Mouse (Mus musculus): ENCODE measurements around the gene Wipf3. TPM values are rescaled to one million over a fixed set of nuclear protein-coding genes. Genes with fewer than 3 reads are reported as not detected.

Gene Wipf3
- polyA plus RNA-seq (2015; fragmentation: Nextera tagmentation; extraction: Ambion mirVana), result 4.4 and 4.5 TPM in 2 replicates

DNA sequence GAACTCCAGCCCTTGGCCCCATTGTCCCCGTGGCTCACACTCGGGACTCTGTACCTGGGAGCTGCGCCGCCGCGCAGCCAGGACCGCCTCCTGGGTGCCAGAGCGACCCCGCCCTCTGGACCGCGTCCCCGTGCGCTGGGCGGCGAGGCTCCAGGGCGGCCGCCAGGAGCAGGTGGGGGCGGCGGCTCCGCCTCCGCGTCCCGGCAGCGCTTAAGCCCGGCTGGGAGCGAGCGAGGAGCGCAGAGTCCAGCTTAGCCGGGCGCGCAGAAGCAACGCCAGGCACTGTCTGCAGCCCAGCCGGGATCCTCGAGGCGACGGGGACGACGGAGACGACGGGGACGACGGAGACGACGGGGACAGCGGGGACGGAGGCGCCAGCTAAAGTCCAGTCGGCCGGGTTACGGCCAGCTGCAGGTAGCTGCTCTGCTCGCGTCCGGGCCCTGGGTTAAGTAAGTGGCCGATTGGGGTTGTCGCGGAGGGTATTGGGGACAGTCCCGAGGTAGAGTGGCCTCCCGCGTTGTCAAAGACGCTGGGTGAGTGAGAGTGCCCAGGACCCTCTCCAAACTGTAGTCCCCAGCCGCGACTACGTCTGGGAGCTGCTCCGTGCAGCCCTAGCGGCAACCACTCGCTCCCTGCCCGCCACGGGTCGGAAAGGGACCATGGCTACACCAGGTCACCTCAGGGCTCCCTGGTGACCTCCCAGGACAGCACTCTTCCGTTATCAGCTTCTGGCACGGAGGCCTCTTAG lies at the start of gene Wipf3:
Gene Wipf3, plus strand, starts transcription at position 157 of the 748 bp plus-strand sequence.
- peak within 1 kb of the TSS; percentile 66 for H3K4me3 ChIP-seq
- no peaks in the 10 kb centered on the region for H3K9me3 ChIP-seq

DNA sequence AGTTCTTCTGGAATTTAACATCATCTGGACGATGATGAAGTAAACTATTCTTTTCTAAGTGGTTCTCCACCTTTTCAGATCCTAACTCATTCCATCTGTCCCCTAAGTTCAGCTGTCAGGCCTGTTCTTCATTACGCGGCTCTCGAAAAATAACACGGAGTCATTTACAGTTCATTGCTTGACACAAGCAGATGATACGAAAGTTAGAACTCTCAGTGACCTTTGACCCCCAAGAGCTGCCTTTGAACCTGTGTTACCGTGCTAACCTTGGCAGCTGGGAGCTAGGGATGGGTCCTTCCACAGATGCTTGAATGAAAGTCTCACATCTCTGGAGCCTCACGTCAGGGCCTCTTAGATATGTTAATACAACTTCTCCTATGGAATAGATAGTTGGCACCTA lies 46.8 kb upstream of the Wipf3 start:
- no peak overlapping the region for H3K27ac ChIP-seq (replicated peaks)
- WGBS, result 62% methylated on average over 8 of the region's 8 CpGs
- peaks cover 9% of the 10 kb centered on the region; the same call in 1 of the 2 replicates for H3K4me1 ChIP-seq
- H3K9ac ChIP-seq, result no peak overlapping the region
- no peak overlapping the region for H3K4me2 ChIP-seq
- H3K27me3 ChIP-seq (replicated peaks), result no peaks in the 10 kb centered on the region
- no peak for ATAC-seq (ENCODE audit: extremely low read depth, insufficient number of reproducible peaks, low FRiP score, low TSS enrichment)
- H3K36me3 ChIP-seq, result no peaks in the 10 kb centered on the region
- H3K9me3 ChIP-seq, result no peaks in the 10 kb centered on the region
- H3K4me3 ChIP-seq, result no peak overlapping the region

More for the DNA sequence above, at the start of gene Wipf3:
- Histone ChIP-seq H3K9ac (peak within 1 kb of the TSS; percentile 84), H3K27ac (replicated peaks) (peak within 1 kb of the TSS; percentile 63), H3K4me1 (peaks cover 52% of the 10 kb centered on the region), H3K36me3 (no peaks in the 10 kb centered on the region), H3K4me2 (peak within 1 kb of the TSS; percentile 82), H3K27me3 (replicated peaks) (peaks cover 32% of the 10 kb centered on the region)
- WGBS, result under 1% methylated on average over 71 of the region's 71 CpGs
- ATAC-seq (ENCODE audit: extremely low read depth, insufficient number of reproducible peaks, low FRiP score, low TSS enrichment), result peak; percentile 42

DNA sequence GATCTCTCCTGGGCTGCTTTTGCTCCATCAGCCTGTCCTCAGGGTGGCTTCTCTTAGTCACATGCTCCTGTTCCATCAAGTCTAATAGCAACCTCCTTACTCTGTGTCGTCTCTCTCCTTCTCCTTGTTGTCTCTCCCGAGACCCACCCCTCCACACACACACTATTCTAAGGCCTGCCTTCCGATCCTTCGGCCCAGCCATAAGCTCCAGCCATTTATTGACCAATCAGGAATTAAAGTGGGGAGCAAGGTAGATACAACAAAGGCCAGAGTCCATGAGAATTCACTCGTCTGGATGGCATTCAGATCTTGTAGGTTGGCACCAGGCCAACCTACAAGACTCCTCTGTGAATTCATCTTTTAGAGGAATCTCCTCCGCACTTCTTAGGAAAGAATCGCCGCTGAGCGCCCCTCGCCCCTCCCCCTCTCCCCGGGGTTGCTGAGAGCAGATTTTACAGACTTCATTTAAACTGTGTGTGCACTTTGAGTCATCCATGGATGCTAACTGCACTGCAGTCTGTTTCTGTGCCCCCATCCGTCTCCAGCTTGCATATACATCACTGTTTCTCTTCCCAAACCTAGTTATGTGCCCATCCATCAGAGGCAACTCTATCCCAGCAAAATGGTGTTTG lies 45.4 kb upstream of the Wipf3 start:
- no peak for ATAC-seq (ENCODE audit: extremely low read depth, insufficient number of reproducible peaks, low FRiP score, low TSS enrichment)
- Histone ChIP-seq H3K9me3 (no peaks in the 10 kb centered on the region), H3K4me1 (peaks cover 12% of the 10 kb centered on the region; the same call in 1 of the 2 replicates), H3K36me3 (no peaks in the 10 kb centered on the region), H3K9ac (no peak overlapping the region), H3K27ac (replicated peaks) (no peak overlapping the region), H3K27me3 (replicated peaks) (no peaks in the 10 kb centered on the region), H3K4me2 (no peak overlapping the region), H3K4me3 (no peak overlapping the region)
- WGBS, result 62% methylated on average over 12 of the region's 12 CpGs

DNA sequence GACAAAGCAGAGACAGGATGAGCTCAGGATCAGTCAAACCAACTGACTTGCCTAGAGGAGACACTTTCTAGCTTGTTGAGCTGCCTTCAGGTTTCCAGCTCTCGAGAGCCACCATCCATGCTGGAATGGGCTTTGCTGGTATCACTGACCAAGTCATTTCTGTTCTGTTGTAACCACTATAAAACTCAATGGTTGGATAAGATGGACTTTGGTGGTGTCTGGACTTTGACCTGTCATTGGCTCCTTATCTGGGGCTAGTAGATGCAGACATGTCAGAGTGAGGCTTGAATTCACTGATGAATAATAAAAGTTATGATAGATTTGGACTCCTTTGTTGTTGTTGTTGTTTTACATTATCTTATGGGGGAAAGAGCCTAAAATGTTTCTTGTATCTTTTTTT lies 44.6 kb upstream of the Wipf3 start:
- Histone ChIP-seq H3K27ac (replicated peaks) (no peak overlapping the region), H3K4me3 (no peak overlapping the region), H3K27me3 (replicated peaks) (no peaks in the 10 kb centered on the region), H3K36me3 (no peaks in the 10 kb centered on the region), H3K4me1 (peaks cover 12% of the 10 kb centered on the region; the same call in 1 of the 2 replicates), H3K9ac (no peak overlapping the region), H3K4me2 (no peak overlapping the region), H3K9me3 (no peaks in the 10 kb centered on the region)
- ATAC-seq (ENCODE audit: extremely low read depth, insufficient number of reproducible peaks, low FRiP score, low TSS enrichment), result no peak
- whole genome bisulfite sequencing, result 77% methylated on average over 1 of the region's 1 CpGs

DNA sequence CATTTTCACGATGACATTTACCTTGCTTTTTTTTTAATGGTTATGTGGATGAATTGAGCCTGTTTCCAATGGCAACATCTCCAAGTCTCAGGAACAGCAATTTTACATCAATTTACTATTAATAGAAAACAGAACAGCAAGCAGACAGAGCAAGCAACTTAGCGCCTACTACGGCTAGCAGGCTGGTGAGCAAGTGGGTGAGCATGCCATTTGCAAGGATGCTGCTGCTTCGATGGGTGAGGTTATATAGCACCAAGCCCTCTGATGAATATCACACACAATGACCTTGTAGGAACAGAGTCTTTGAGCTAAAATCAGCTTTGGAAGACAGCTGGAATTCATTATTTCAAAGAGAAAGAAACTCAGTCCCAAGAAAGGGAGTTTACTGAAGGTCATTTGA lies 43.0 kb upstream of the Wipf3 start:
- Histone ChIP-seq H3K4me3 (no peak overlapping the region), H3K27ac (replicated peaks) (no peak overlapping the region), H3K4me1 (peaks cover 12% of the 10 kb centered on the region; the same call in 1 of the 2 replicates), H3K9ac (no peak overlapping the region), H3K27me3 (replicated peaks) (no peaks in the 10 kb centered on the region), H3K36me3 (no peaks in the 10 kb centered on the region), H3K4me2 (no peak overlapping the region), H3K9me3 (no peaks in the 10 kb centered on the region)
- WGBS, result 79% methylated on average over 4 of the region's 4 CpGs
- ATAC-seq (ENCODE audit: extremely low read depth, insufficient number of reproducible peaks, low FRiP score, low TSS enrichment), result no peak

DNA sequence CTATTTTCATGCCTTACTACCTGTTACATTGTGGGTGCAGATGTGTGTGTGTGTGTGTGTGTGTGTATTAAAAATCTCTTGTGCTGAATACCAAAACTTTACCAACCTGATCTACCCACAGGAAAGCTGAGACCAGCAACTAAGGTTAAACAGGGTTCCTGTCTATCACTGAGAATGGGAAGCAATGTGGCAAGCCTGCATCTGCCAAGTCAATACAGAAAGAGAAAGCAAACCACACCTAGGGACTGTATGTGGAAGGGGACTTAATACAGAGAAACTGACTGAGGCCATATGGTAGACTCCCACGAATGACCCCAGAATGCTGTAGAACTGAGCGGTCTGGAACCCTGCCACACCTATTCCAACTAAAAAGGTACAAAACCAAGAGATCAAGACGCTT lies 42.4 kb upstream of the Wipf3 start:
- WGBS, result 81% methylated on average over 3 of the region's 3 CpGs
- no peak overlapping the region for H3K4me2 ChIP-seq
- no peak for ATAC-seq (ENCODE audit: extremely low read depth, insufficient number of reproducible peaks, low FRiP score, low TSS enrichment)
- peaks cover 12% of the 10 kb centered on the region; the same call in 1 of the 2 replicates for H3K4me1 ChIP-seq
- H3K9ac ChIP-seq, result no peak overlapping the region
- H3K4me3 ChIP-seq, result no peak overlapping the region
- H3K36me3 ChIP-seq, result no peaks in the 10 kb centered on the region
- H3K27me3 ChIP-seq (replicated peaks), result no peaks in the 10 kb centered on the region
- no peaks in the 10 kb centered on the region for H3K9me3 ChIP-seq
- H3K27ac ChIP-seq (replicated peaks), result no peak overlapping the region

DNA sequence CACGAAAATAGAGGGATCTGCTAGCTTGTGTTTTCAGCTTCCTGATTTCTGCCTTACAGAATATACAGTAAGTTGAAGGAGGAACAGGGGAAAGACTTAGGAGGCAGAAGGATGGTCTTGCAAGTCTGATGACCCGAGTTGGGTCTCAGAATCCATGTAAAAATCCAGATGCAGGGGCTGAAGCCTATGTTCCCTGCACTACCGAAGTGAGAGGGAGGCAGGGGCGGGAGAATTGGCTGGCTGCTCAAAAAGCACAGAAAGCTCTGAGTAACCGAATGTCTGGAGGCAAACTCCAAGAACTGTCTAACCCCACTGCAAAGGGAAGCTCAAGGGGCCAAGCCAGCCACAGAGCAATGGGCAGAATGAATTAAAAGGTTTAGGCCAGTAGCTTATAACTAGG lies 41.7 kb upstream of the Wipf3 start:
- Histone ChIP-seq H3K4me2 (no peak overlapping the region), H3K9ac (no peak overlapping the region), H3K27me3 (replicated peaks) (no peaks in the 10 kb centered on the region), H3K4me3 (no peak overlapping the region), H3K36me3 (no peaks in the 10 kb centered on the region), H3K9me3 (no peaks in the 10 kb centered on the region), H3K4me1 (peaks cover 16% of the 10 kb centered on the region; the same call in 1 of the 2 replicates), H3K27ac (replicated peaks) (no peak overlapping the region)
- no peak for ATAC-seq (ENCODE audit: extremely low read depth, insufficient number of reproducible peaks, low FRiP score, low TSS enrichment)
- WGBS, result 53% methylated on average over 5 of the region's 5 CpGs

DNA sequence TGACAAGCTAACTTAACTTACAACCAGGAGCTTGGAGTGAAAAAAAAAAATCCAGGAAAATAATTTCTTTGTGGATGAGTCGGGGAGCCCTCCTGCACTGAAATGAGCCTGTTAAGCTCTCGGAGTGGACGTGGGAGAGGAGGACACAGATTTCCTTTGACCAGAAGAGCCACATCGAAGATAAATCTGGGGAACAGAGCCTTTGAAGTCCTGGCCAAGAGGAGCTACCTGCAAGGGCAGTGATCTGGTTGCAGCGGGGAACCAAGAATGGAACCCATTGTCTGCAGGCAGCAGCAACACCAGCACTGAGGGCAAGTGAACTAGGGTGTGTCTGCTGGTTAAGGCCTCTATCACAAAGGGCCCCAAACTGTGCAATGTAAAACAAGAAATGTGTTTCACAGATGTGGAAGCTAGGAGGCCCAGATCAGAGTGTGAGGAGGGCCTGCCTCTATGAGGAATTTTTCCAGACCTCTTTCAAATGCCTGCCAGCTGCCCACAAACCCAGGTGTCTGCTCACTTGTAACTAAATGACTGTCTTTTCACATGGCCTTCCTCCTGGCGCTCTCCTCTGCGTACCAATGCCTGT lies 40.6 kb upstream of the Wipf3 start:
- Histone ChIP-seq H3K27ac (replicated peaks) (no peak overlapping the region), H3K27me3 (replicated peaks) (no peaks in the 10 kb centered on the region), H3K36me3 (no peaks in the 10 kb centered on the region), H3K4me1 (peaks cover 16% of the 10 kb centered on the region; the same call in 1 of the 2 replicates), H3K9ac (no peak overlapping the region), H3K9me3 (no peaks in the 10 kb centered on the region), H3K4me3 (no peak overlapping the region), H3K4me2 (no peak overlapping the region)
- no peak for ATAC-seq (ENCODE audit: extremely low read depth, insufficient number of reproducible peaks, low FRiP score, low TSS enrichment)
- 72% methylated on average over 7 of the region's 7 CpGs for WGBS

DNA sequence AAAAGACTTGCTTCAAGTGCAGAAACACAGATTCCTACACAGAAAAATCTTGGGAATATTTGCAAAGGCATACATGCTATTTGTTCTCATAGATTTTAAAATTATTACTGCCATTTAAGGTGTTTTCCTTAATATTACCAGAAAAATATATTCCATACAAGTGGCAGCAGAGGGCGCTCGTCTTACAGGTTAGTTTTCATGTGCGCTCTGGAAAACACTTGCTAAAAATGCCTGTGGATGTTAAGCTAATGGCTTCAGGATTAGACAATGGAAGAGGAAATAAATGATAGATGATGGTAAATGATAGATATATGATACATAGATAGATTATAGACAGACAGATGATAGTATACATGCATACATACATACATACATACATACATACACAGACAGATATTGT lies 37.6 kb upstream of the Wipf3 start:
- H3K27me3 ChIP-seq (replicated peaks), result no peaks in the 10 kb centered on the region
- H3K36me3 ChIP-seq, result no peaks in the 10 kb centered on the region
- H3K27ac ChIP-seq (replicated peaks), result no peak overlapping the region
- no peak overlapping the region for H3K4me2 ChIP-seq
- no peaks in the 10 kb centered on the region for H3K9me3 ChIP-seq
- no peak overlapping the region for H3K4me3 ChIP-seq
- ATAC-seq (ENCODE audit: extremely low read depth, insufficient number of reproducible peaks, low FRiP score, low TSS enrichment), result no peak
- peaks cover 12% of the 10 kb centered on the region; the same call in 1 of the 2 replicates for H3K4me1 ChIP-seq
- no peak overlapping the region for H3K9ac ChIP-seq
- 2% methylated on average over 3 of the region's 3 CpGs for WGBS

DNA sequence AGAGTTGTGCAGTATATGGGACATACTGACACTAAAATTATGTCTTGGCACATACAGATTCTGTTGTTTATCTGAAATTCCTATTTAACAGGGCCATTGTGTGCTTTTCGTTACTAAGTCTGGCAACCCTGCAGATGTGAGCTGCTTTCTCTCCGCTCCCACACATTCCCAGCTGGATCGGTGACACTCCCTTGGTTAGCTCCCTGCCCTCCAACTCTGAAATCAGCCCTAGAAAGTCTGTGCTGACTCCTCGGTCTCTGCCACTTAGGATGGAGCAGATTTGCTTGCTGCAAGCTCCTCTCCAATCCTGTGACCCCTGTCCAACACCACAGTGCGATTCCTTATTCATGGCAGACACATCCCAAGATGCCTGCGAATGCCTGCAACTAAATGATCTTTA lies 35.5 kb upstream of the Wipf3 start:
- Histone ChIP-seq H3K36me3 (no peaks in the 10 kb centered on the region), H3K4me2 (no peak overlapping the region), H3K9me3 (no peaks in the 10 kb centered on the region), H3K4me1 (peaks cover 9% of the 10 kb centered on the region), H3K9ac (no peak overlapping the region), H3K27me3 (replicated peaks) (no peaks in the 10 kb centered on the region), H3K4me3 (no peak overlapping the region), H3K27ac (replicated peaks) (no peak overlapping the region)
- 66% methylated on average over 6 of the region's 6 CpGs for WGBS
- ATAC-seq (ENCODE audit: extremely low read depth, insufficient number of reproducible peaks, low FRiP score, low TSS enrichment), result no peak

DNA sequence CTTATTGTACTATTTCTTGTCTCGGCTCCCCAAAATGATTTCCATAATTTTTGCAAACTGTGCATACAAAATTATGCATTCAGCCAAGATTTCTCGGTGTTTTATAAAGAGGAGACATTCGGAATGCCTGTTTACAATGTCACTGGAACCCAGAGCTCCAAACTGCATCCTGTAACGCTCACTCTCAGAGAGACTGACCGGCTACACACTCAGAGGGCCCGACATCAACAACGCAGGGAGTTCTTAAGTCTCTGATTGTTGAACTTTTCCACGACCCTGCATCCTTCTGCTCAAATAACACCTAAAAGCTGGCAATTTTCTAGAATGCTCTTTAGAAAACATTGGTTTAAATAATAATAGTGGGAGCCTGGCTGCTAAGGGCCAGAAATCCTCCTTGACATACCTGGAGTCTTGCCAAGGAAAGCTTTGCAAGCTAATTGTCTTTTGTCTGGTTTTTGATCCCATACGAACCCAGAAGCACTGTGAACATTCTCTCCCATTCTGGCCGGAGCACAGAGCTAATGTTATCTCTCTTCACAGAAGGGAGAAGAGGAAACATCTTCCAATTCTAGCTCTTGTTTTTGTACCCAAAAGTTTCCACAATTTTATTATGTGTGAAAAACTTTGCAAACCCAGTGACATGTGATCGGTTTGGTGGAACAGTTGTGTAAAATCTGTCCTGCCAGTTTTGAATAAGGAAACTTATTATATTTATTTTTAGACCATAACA lies 30.0 kb upstream of the Wipf3 start:
- Histone ChIP-seq H3K27me3 (replicated peaks) (no peaks in the 10 kb centered on the region), H3K4me3 (no peak overlapping the region), H3K27ac (replicated peaks) (peak overlapping the region; percentile 80), H3K4me2 (peak overlapping the region; percentile 7; the same call in 1 of the 2 replicates), H3K36me3 (no peaks in the 10 kb centered on the region), H3K9ac (no peak overlapping the region), H3K9me3 (no peaks in the 10 kb centered on the region), H3K4me1 (peaks cover 20% of the 10 kb centered on the region)
- 39% methylated on average over 11 of the region's 11 CpGs for WGBS
- ATAC-seq (ENCODE audit: extremely low read depth, insufficient number of reproducible peaks, low FRiP score, low TSS enrichment), result 0 out of 2 replicates have a peak, but pooled peaks have one; percentile 31

All from heart, embryonic 13.5 days (tissue).